32 mouse cellular contexts compared by ENCODE assay signal in genomic region chr17:84752286-84752685, GRCm38 (mm10). TPM values are rescaled to one million over a fixed set of nuclear protein-coding genes. Genes with fewer than 3 reads are reported as not detected.
A peak's percentile ranks its signal among the peaks of the same experiment; 100 is the strongest.
DNase-seq lines count a peak whose midpoint lies in the region; ATAC-seq and TF ChIP-seq lines count a peak whose summit lies in the region.
"Had no signal": no experiment of that assay in that cellular context is flagged by ENCODE, and none has a peak within 500 bp of the region (broad histone marks: within the 10 kb centered on the region; RNA-seq: fewer than 3 reads in every experiment).

No protein-coding gene starts in this region.

- H3K27me3 ChIP-seq in hindbrain, embryonic 12.5 days: no peaks in the 10 kb centered on the region
- no peaks in the 10 kb centered on the region for H3K27me3 ChIP-seq in hindbrain, embryonic 14.5 days (ENCODE audit: control insufficient read depth, insufficient read depth, low read length)
- no peaks in the 10 kb centered on the region for H3K27me3 ChIP-seq in midbrain, embryonic 13.5 days
- H3K27me3 ChIP-seq in midbrain, postnatal 0 days (ENCODE audit: insufficient read depth, low read length): no peaks in the 10 kb centered on the region
- no peaks in the 10 kb centered on the region for H3K27me3 ChIP-seq in intestine, embryonic 16.5 days (replicated peaks; ENCODE audit: control insufficient read depth, insufficient read depth, low read length)
- no peaks in the 10 kb centered on the region for H3K27me3 ChIP-seq in small intestine, adult 2 months (ENCODE audit: control insufficient read depth, insufficient read depth, low read length)
- H3K27me3 ChIP-seq: embryonic facial prominence, embryonic 12.5 days; forebrain, embryonic 15.5 days; heart, embryonic 15.5 days; limb, embryonic 15.5 days; liver, embryonic 13.5 days; megakaryocyte, embryonic 14.5 days had no signal

- TF ChIP-seq POLR2A in small intestine, adult 2 months (IDR thresholded peaks at IDR 0.05; ENCODE audit: low read depth, low read length): no peak

- no peak overlapping the region for H3K4me3 ChIP-seq in hindbrain, embryonic 12.5 days
- no peak overlapping the region for H3K4me3 ChIP-seq in hindbrain, embryonic 14.5 days (replicated peaks; ENCODE audit: low read length)
- H3K4me3 ChIP-seq in midbrain, embryonic 13.5 days (replicated peaks): no peak overlapping the region
- H3K4me3 ChIP-seq in midbrain, postnatal 0 days (ENCODE audit: low read depth, low read length): no peak overlapping the region
- H3K4me3 ChIP-seq in intestine, embryonic 16.5 days (ENCODE audit: low read length): no peak overlapping the region
- H3K4me3 ChIP-seq in small intestine, adult 2 months (ENCODE audit: low read depth, low read length): peak overlapping the region; percentile 28; the same call in 1 of the 2 replicates
- H3K4me3 ChIP-seq: embryonic facial prominence, embryonic 12.5 days; forebrain, embryonic 15.5 days; gastrocnemius, adult 2 months; heart, adult 2 months; heart, embryonic 15.5 days; limb, embryonic 10.5 days; limb, embryonic 15.5 days; liver, embryonic 13.5 days; megakaryocyte, embryonic 14.5 days had no signal

- H3K4me2 ChIP-seq in hindbrain, embryonic 12.5 days (replicated peaks): no peak overlapping the region
- no peak overlapping the region for H3K4me2 ChIP-seq in hindbrain, embryonic 14.5 days (replicated peaks)
- no peak overlapping the region for H3K4me2 ChIP-seq in midbrain, embryonic 13.5 days (replicated peaks)
- H3K4me2 ChIP-seq in midbrain, postnatal 0 days (ENCODE audit: low read depth, low read length, poor library complexity, severe bottlenecking): no peak overlapping the region
- no peak overlapping the region for H3K4me2 ChIP-seq in intestine, embryonic 16.5 days (ENCODE audit: low read depth, low read length)
- H3K4me2 ChIP-seq: embryonic facial prominence, embryonic 12.5 days; forebrain, embryonic 15.5 days; heart, embryonic 15.5 days; limb, embryonic 15.5 days; liver, embryonic 13.5 days had no signal

- no peak for DNase-seq in hindbrain, embryonic 14.5 days (ENCODE audit: low spot score)
- DNase-seq in midbrain, postnatal 0 days (ENCODE audit: low spot score): no peak
- no peak for DNase-seq in embryo, embryonic 10.5 days (ENCODE audit: low spot score)
- DNase-seq: adrenal gland, postnatal 14 days; cerebellum, adult 11 months; cerebellum, adult 9-10 months; cerebellum, postnatal 36 days; embryo, embryonic 11 days; gastrocnemius, adult 2 months; gastrocnemius, postnatal 36 days; heart, adult 2 months; heart, postnatal 36 days; kidney, adult 18-20 months; layer of hippocampus, adult 9-11 months; liver, embryonic 13.5 days; lung, adult 18-20 months; lung, postnatal 4 days; right cerebral cortex, postnatal 4 days had no signal

- peaks cover 34% of the 10 kb centered on the region for H3K4me1 ChIP-seq in hindbrain, embryonic 12.5 days
- H3K4me1 ChIP-seq in hindbrain, embryonic 14.5 days (replicated peaks; ENCODE audit: control insufficient read depth, insufficient read depth, low read length): peaks cover 24% of the 10 kb centered on the region
- H3K4me1 ChIP-seq in midbrain, embryonic 13.5 days (replicated peaks): peaks cover 49% of the 10 kb centered on the region
- no peaks in the 10 kb centered on the region for H3K4me1 ChIP-seq in midbrain, postnatal 0 days (ENCODE audit: insufficient read depth, low read length)
- no peaks in the 10 kb centered on the region for H3K4me1 ChIP-seq in intestine, embryonic 16.5 days (ENCODE audit: control insufficient read depth, insufficient read depth, low read length)
- peaks cover 10% of the 10 kb centered on the region for H3K4me1 ChIP-seq in small intestine, adult 2 months (ENCODE audit: control insufficient read depth, insufficient read depth, insufficient read length, low read length)
- H3K4me1 ChIP-seq: embryonic facial prominence, embryonic 12.5 days; heart, embryonic 15.5 days; limb, embryonic 10.5 days; limb, embryonic 15.5 days; liver, embryonic 13.5 days; megakaryocyte, embryonic 14.5 days had no signal

- no peak for ATAC-seq in hindbrain, embryonic 12.5 days (ENCODE audit: low FRiP score)
- ATAC-seq in hindbrain, embryonic 14.5 days (ENCODE audit: low FRiP score): no peak
- ATAC-seq in midbrain, embryonic 13.5 days: no peak
- no peak for ATAC-seq in midbrain, postnatal 0 days (ENCODE audit: low FRiP score)
- ATAC-seq in intestine, embryonic 16.5 days: peak; percentile 79
- ATAC-seq: CD4-positive, CD25-positive, alpha-beta regulatory T cell, adult 4 months; hindbrain, postnatal 0 days; lung, postnatal 0 days had no signal

- peaks cover 4% of the 10 kb centered on the region; the same call in 1 of the 2 replicates for H3K36me3 ChIP-seq in hindbrain, embryonic 12.5 days
- H3K36me3 ChIP-seq in hindbrain, embryonic 14.5 days (replicated peaks; ENCODE audit: control insufficient read depth, insufficient read depth): peaks cover 10% of the 10 kb centered on the region; the same call in 1 of the 2 replicates
- peaks cover 11% of the 10 kb centered on the region for H3K36me3 ChIP-seq in midbrain, embryonic 13.5 days
- H3K36me3 ChIP-seq in midbrain, postnatal 0 days (ENCODE audit: insufficient read depth, low read length): peaks cover 6% of the 10 kb centered on the region; the same call in 1 of the 2 replicates
- H3K36me3 ChIP-seq in intestine, embryonic 16.5 days (ENCODE audit: control insufficient read depth, insufficient read depth, low read length): peaks cover 3% of the 10 kb centered on the region; the same call in 1 of the 2 replicates
- H3K36me3 ChIP-seq in small intestine, adult 2 months (ENCODE audit: control insufficient read depth, insufficient read depth, low read length): peaks cover 21% of the 10 kb centered on the region
- H3K36me3 ChIP-seq: forebrain, embryonic 15.5 days had no signal

- H3K9me3 ChIP-seq in hindbrain, embryonic 12.5 days (replicated peaks): no peaks in the 10 kb centered on the region
- no peaks in the 10 kb centered on the region for H3K9me3 ChIP-seq in hindbrain, embryonic 14.5 days (ENCODE audit: control insufficient read depth, low read length)
- H3K9me3 ChIP-seq in midbrain, embryonic 13.5 days: no peaks in the 10 kb centered on the region
- no peaks in the 10 kb centered on the region for H3K9me3 ChIP-seq in midbrain, postnatal 0 days (ENCODE audit: low read length)
- no peaks in the 10 kb centered on the region for H3K9me3 ChIP-seq in intestine, embryonic 16.5 days (ENCODE audit: control insufficient read depth, low read length)
- H3K9me3 ChIP-seq: embryonic facial prominence, embryonic 12.5 days; forebrain, embryonic 15.5 days; heart, embryonic 15.5 days; limb, embryonic 10.5 days; limb, embryonic 15.5 days; liver, embryonic 13.5 days; megakaryocyte, embryonic 14.5 days had no signal

- 77% methylated on average over 2 of the region's 2 CpGs for WGBS in hindbrain, embryonic 12.5 days
- WGBS in hindbrain, embryonic 14.5 days: 76% methylated on average over 2 of the region's 2 CpGs
- WGBS in midbrain, embryonic 13.5 days: 75% methylated on average over 2 of the region's 2 CpGs
- 67% methylated on average over 2 of the region's 2 CpGs for WGBS in midbrain, postnatal 0 days
- 56% methylated on average over 2 of the region's 2 CpGs for WGBS in intestine, embryonic 16.5 days
- 30% methylated on average over 2 of the region's 2 CpGs for WGBS in small intestine, adult 2 months

- H3K9ac ChIP-seq in hindbrain, embryonic 12.5 days: no peak overlapping the region
- H3K9ac ChIP-seq in hindbrain, embryonic 14.5 days: no peak overlapping the region
- H3K9ac ChIP-seq in midbrain, embryonic 13.5 days (replicated peaks): no peak overlapping the region
- H3K9ac ChIP-seq in midbrain, postnatal 0 days (replicated peaks; ENCODE audit: low read length, poor library complexity, severe bottlenecking): no peak overlapping the region
- no peak overlapping the region for H3K9ac ChIP-seq in intestine, embryonic 16.5 days (ENCODE audit: low read depth, low read length)
- H3K9ac ChIP-seq: embryonic facial prominence, embryonic 12.5 days; forebrain, embryonic 15.5 days; heart, embryonic 15.5 days; limb, embryonic 15.5 days; liver, embryonic 13.5 days had no signal

- TF ChIP-seq CTCF in midbrain, postnatal 0 days (IDR thresholded peaks at IDR 0.05): no peak
- TF ChIP-seq CTCF in small intestine, adult 2 months (IDR thresholded peaks at IDR 0.05; ENCODE audit: extremely low read depth, insufficient read length, insufficient replicate concordance, low read depth, low read length): no peak

- peak overlapping the region; percentile 48 for H3K27ac ChIP-seq in hindbrain, embryonic 12.5 days
- H3K27ac ChIP-seq in hindbrain, embryonic 14.5 days: no peak overlapping the region
- peak overlapping the region; percentile 60 for H3K27ac ChIP-seq in midbrain, embryonic 13.5 days
- no peak overlapping the region for H3K27ac ChIP-seq in midbrain, postnatal 0 days (ENCODE audit: low read depth, low read length)
- peak overlapping the region; percentile 54; the same call in 1 of the 2 replicates for H3K27ac ChIP-seq in intestine, embryonic 16.5 days (ENCODE audit: low read length)
- peak overlapping the region; percentile 76 for H3K27ac ChIP-seq in small intestine, adult 2 months (ENCODE audit: insufficient read depth, low read depth, low read length)
- H3K27ac ChIP-seq: embryonic facial prominence, embryonic 12.5 days; forebrain, embryonic 15.5 days; gastrocnemius, adult 2 months; heart, adult 2 months; heart, embryonic 15.5 days; hindbrain, postnatal 0 days; kidney, postnatal 0 days; limb, embryonic 10.5 days; limb, embryonic 15.5 days; liver, embryonic 13.5 days had no signal

RNA-seq across cellular contexts. Expression of gene Lrpprc, which starts 38.3 kb away (rescaled TPM):
- polyA plus RNA-seq in hindbrain, embryonic 12.5 days (2016; fragmentation: Nextera tagmentation; extraction: Ambion mirVana): 52.0 and 52.3 TPM in 2 replicates
- polyA plus RNA-seq in hindbrain, embryonic 14.5 days (2014; fragmentation: Nextera tagmentation; extraction: Ambion mirVana): 50.7 and 51.1 TPM in 2 replicates
- 42.0 and 44.3 TPM in 2 replicates for polyA plus RNA-seq in midbrain, embryonic 13.5 days (2015; fragmentation: Nextera tagmentation; extraction: Ambion mirVana)
- 53.5 and 68.0 TPM in 2 replicates for total RNA-seq in midbrain, postnatal 0 days (2014; rRNA removed)
- polyA plus RNA-seq in midbrain, postnatal 0 days (2015; fragmentation: Nextera tagmentation; extraction: Ambion mirVana): 39.1 and 41.3 TPM in 2 replicates
- 54.5 and 55.6 TPM in 2 replicates for polyA plus RNA-seq in intestine, embryonic 16.5 days (2015; fragmentation: Nextera tagmentation; extraction: Ambion mirVana)
- polyA plus RNA-seq in small intestine, adult 2 months (2012; rRNA removed): 2.7 and 4.7 TPM in 2 replicates

Comparison
In these comparisons a context has a peak if more than half of its experiments do, and no peak if none do; other contexts are left out.
1. H3K27ac ChIP-seq: peak in hindbrain, embryonic 12.5 days (single experiment), midbrain, embryonic 13.5 days (single experiment), intestine, embryonic 16.5 days (single experiment) and small intestine, adult 2 months (single experiment); none in hindbrain, embryonic 14.5 days (single experiment) and midbrain, postnatal 0 days (single experiment).